Mouse (Mus musculus): ENCODE data around the gene Spns1. TPM values are rescaled to one million over a fixed set of nuclear protein-coding genes. Genes with fewer than 3 reads are reported as not detected.
A peak's percentile ranks its signal among the peaks of the same experiment; 100 is the strongest.
"Not testable (repeated sequence)": the region's sequence is repeated elsewhere in the genome, so short reads cannot be mapped to it uniquely, and the experiment has no call there.

The Spns1 gene
- total RNA-seq (2014; fragmentation: Nextera tagmentation) = 9.2 and 24.8 TPM in 2 replicates
- 11.5 and 14.7 TPM in 2 replicates for total RNA-seq (2017)

DNA sequence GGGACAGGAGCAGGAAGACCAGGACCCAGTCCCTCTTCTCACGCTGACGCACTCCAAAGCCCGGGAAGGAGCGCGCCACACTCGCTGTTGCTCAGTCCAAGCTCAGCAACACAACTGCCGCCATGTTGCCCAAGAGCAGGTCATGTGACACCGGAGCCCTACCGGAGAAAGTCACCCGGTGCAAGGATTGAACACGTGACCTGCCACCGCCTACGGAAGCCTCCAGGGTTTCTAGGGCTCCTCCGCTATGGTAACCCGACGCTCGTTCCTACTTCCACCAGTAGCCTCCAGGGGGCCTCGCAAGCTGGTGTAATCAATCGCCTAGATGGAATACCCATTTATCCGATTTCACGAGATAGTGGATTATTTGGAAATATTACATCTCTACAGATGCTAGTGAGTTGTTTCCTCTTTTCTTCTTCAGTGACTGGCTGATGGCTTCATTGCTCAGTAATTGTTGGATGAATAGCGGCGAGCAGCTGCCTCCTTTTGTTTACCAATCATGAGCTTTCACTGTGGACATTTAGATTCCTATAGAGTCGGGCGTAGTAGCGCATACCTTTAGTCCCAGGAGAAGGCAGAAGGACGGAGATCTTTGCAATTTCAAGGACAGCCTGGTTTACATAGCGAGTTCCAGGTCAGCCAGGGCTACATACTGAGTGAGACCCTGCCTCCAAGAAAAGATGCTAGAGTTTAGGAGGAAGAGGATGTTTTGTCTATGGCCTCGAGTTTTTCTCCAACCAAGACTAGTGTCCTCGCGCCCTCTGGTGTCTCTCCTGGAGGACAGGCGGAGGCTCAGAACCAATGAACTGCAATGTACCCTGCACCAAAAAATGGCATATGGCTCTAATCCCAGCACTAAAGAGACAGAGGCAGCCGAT, at the start of gene Spns1:
Gene Spns1 (minus strand): TSS at position 173 of the 881 bp plus-strand sequence.
- ATAC-seq (replicated peaks; ENCODE audit: poor library complexity, severe bottlenecking) = peak; percentile 91

DNA sequence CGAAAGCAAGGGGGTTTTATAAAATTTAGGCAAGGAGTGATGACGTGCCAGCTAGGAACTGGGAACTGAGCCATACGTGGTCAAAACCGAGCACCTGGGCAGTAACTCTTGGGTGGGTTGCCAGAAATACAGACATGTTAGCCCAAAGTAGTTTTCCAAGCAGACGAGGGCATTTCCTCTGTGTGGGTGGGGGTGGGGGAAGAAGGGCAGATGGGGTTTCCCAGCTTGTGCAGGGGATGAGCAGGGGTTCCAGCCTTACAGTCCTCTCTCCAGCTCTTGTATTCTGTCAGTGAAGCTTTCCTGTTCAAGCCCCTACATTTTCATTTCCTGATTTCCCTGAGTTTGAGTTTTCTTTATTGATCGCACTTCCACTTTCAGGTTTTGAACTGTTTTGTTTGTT, 46.9 kb upstream of the Spns1 start:
- peak; percentile 18; the same call in 1 of the 2 replicates for ATAC-seq (replicated peaks; ENCODE audit: poor library complexity, severe bottlenecking)

DNA sequence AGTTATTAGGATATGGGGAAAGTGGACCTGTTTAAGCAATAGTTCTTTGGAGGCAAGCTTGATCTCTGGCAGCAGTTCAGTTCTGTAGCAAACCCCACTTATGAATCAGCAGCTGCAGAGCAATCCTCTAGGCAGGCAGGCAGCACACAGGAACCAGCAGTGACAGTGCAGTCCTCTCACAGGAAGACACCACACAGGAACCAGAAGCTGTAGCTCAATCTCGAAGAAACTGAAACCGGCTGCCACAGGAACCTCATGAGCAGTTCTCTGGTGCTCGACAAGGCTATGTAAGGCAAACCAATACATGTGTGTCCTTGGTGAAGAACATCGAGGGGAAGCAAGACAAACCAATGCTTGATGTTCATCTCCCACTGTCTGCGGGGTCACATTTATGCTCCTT, 44.5 kb upstream of the Spns1 start:
- ATAC-seq (replicated peaks; ENCODE audit: poor library complexity, severe bottlenecking) = peak; percentile 75

DNA sequence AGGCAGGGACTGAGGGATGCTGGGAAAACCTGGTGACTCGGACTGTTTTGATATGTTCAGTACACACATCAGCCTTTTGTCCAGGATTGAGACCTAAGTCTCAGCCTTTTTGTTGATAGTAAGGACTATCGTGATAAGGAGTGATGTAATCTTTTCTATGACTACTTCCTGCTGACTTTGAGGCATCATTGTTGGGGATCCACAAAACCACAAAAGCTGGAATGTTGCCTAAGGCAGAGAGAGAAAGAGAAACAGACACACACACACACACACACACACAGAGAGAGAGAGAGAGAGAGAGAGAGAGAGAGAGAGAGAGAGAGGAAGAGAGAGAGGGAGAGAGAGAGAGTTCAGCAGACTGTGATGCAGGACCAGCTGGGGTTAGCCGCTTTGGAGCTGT, 41.2 kb upstream of the Spns1 start:
- peak; percentile 35; the same call in 1 of the 2 replicates for ATAC-seq (replicated peaks; ENCODE audit: poor library complexity, severe bottlenecking)

DNA sequence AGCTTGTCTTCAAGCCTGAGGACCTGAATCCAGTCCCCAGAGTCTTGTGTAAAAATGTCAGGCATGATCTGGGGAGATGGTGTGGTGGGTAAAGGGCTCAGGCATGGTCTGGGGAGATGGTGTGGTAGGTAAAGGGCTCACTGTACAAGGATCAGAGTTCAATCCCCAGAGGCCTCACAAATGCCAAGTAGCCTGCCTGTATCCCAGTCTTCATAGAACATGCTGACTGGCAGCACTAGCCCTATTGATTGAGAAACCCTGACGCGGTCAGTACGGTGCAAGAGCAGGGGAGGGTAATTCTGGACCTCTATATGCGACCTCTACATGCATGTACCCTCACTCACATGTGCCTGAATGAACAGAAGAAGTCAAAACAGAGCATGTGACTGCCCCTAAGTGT, 40.4 kb upstream of the Spns1 start:
- no peak for ATAC-seq (replicated peaks; ENCODE audit: poor library complexity, severe bottlenecking)

DNA sequence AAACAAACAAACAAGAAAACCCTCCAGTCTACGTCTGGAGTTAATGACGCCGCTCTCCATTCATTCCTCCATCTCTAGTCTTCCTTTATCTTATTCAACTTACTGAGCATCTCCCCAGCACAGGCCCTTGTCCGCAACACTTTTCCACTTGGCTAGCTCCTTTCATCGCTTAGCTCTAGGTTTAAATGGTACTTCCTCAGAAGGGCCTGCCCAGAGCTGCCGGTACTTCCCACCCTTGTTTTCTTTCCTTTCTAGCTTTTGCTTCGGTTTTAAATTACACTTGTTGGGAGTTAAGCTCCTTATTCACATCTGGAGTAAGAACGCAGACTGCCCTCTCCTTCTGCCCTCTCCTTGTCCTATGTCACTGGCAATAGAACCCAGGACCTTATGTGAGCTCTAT, 39.8 kb upstream of the Spns1 start:
- ATAC-seq (replicated peaks; ENCODE audit: poor library complexity, severe bottlenecking) = no peak

DNA sequence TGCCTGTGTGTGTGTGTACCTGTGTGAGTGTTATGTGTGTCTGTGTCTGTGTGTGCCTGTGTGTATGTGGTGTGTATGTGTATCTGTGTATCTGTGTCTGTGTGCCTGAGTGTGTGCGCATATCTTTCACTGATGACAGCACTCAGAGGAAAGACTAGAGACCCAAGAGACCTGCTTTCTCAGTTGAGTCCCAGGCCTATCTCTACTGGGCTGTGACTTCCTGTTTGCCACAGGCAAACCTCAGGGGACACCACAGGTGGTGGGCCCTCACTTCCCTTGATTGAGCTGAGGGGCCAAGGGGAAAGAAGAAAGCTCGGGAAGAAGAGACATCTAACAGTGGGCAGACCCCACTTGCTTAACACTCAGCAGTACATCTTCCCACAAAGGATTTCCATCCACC, 39.4 kb upstream of the Spns1 start:
- ATAC-seq (replicated peaks; ENCODE audit: poor library complexity, severe bottlenecking) = peak; percentile 61

DNA sequence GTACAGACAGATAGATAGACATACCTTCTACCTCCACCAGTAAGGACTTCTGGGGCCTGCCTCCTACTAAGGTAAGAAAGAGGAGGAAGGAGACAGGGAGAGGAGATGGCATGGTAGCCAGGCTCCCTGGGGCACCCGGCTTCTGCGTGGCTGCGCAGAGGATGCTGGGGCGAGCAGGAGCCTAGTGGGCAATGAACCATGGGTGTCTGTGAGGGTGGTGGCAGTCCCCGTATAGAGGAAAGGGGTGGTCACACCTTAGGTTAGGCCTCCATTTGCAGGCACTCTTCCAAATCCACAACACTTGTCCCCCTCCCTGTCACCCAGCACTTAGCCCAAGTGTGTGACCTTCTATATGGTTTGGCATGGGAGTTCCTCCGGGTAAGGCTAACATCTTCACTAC, 37.5 kb upstream of the Spns1 start, which contains the start of gene Cd19:
Gene Cd19 (minus strand): TSS at position 165 of the 400 bp plus-strand sequence.
- no peak for ATAC-seq (replicated peaks; ENCODE audit: poor library complexity, severe bottlenecking)

DNA sequence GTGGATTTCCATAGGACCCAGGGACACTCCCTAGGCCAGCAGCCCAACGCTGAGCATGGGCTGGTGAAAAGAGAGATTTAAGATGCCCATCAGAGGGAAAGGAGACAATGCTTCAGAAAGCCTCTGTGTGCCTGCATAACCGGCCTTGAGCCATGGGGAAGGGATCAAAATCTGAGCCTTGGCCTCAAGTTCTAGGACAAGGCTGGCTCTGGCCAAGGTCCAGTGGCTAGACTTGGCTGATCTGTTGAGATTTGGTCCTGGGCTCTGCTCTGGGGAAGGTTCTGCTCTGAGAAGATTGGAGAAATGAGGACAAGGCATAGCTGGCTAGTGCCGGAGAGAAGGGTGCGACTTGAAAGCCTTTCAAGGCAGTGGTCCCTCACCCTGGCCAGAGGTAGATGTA, 33.8 kb upstream of the Spns1 start:
- no peak for ATAC-seq (replicated peaks; ENCODE audit: poor library complexity, severe bottlenecking)

DNA sequence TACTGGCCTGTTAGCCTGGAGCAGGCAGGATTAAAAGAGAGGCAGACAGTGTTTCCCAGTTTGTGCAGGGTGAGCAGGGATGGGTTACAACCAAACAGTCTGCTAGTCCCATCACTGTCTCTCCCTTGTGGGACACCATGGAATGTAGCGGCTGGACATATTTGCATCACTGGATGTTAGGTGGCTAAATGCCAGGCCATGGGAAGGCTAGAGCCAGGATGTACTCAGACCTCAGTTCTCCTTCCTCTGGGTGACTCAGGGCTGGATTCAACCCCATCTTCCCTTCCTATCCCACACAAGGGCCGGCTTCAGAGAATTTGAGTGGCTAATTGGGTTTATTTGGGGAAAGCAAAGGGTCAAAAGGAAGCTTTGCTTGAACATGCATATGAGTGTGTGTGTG, 31.4 kb upstream of the Spns1 start:
- no peak for ATAC-seq (replicated peaks; ENCODE audit: poor library complexity, severe bottlenecking)

DNA sequence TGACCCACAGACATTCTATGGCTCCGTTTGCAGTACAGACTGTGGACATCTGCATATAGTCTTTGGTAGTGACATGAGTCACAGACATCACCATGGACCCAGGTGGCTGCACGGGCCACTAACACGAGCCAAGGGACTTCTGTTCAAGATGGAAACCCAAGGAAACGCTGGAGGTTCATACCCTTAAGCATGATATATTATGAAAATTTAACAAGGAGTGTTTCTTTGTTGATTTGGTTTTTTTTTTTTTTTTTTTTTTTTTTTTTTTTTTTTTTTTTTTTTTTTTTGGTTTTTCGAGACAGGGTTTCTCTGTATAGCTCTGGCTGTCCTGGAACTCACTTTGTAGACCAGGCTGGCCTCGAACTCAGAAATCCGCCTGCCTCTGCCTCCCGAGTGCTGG, 25.3 kb upstream of the Spns1 start:
- ATAC-seq (replicated peaks; ENCODE audit: poor library complexity, severe bottlenecking) = not testable (repeated sequence)

DNA sequence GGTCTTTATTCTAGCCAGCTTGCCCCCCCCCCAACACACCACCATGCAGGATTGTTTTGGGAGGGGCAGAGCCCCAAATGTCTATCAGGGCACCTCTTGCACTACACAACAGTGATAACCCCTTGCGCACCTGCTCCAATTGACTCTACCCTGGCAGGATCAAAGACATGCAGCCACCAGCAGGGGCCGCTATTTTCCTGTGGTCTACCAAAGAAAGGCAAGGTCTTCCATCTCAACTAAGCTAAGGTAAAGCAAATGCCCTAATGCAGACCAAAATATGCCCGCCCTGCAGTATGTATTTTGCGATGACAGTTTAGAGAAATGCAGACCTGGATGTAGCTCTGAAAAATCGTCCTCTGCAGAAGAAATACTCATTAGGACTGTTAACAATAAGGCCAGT, 22.3 kb upstream of the Spns1 start:
- ATAC-seq (replicated peaks; ENCODE audit: poor library complexity, severe bottlenecking) = peak; percentile 49

DNA sequence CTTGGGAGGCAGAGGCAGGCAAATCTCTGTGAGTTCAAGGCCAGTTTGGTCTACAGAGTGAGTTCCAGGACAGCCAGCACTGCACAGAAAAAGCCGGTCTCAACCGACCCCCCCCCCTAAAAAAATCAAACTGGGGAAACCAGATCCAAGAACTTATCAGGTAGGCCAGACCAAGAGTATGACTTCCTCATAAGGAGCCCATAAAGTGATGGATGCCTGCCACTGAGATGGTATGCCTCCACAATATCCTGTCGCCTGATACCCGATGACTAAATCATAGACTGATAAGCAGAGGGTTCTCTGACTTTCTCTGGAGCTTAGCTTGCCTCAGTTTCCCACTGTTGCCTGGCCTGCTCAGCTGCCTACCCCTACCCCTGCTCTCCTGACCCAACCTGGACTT, 20.6 kb upstream of the Spns1 start:
- ATAC-seq (replicated peaks; ENCODE audit: poor library complexity, severe bottlenecking) = no peak

DNA sequence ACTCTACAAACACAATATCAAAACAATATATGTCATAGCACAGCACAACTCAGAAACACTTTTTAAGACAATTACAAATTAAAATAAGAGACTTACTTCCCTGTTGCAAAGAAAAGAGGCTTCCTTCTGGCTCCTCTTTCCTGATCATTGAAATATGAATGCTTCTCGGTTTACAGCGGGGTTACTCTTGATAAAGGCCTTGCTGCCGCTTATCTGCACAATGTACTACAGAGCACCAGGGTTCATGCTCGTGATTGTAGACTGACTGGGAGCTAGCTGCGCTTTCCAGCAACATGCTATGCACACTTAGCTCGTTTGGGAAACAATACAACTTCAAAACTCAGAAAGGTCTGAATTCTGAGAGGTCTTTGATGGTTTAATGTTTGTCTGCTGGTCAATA, 20.0 kb upstream of the Spns1 start:
- ATAC-seq (replicated peaks; ENCODE audit: poor library complexity, severe bottlenecking) = no peak

DNA sequence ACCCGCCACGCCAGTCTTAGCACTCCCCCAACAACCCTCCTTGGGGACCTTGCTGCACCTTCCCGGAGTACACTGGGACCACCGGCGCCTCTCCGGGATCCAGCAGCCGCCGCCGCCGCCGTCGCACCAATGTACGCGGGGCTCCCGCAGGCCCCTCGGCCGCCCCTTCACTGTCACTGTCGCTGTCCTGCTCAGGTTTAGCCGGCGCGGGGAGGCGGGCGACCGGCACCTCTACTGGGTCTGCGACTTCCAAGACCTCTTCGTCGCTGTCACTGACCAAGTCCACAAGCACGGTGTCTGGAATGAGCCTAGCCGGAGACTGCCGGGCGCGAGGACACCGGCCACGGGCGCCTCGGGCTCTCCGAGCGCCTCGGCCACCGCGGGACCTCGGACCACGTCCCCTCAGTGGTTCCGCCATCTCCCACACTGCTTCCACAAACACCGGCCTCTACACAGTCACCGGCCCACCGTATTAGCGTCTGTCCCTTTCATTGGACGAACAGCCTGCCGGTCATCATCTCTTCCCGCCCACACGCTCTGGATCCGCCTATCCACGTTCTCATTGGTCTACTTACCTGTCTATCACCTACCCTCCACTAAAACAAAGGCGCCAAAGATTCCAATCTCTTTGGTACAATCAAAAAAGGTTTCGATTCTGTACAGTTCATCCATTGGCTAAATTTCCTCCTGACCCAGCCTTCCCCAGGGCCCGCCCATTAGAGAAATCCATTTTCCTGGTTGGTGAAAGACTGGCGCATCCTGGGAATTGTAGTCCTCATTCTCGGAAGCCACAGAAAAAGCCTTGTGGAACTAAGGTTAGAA, 19.3 kb upstream of the Spns1 start, which contains the start of gene Nfatc2ip:
Gene Nfatc2ip (minus strand): TSS at position 440 of the 822 bp plus-strand sequence.
- peak; percentile 99 for ATAC-seq (replicated peaks; ENCODE audit: poor library complexity, severe bottlenecking)

DNA sequence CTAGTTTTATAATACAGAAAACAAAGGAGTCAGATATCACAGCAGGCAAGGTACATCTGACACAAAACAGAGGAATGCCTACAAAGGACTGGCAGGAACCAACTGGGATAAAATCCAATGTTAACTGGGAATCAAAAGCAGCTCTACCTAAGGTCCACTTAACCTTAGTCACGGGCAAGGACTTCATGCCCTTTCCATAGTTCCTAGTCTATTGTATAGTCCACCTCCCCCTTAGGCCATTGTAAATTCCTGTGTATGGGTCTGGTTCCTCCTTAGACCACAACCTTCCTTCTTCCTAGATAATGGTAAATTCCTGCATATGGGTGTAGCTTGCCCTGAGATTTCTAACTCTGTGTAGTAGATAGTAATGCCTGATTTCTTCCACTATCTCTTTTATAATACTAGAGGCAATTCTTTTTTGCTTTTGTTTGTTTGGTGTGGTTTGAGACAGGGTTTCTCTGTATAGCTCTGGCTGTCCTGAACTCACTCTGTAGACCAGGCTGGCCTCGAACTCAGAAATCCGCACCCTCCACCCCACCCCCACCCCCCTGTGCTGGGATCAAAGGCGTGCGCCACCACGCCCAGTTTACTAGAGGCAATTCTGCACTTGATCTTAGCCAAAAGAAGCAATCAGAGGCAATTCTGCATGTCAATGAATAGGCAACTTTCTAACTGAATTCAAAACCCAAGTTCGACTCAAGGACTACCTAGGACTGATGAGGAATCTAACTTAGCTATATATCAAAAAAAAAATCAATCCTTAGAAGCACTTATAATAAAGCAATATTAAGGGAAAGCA, 15.0 kb upstream of the Spns1 start:
- ATAC-seq (replicated peaks; ENCODE audit: poor library complexity, severe bottlenecking) = not testable (repeated sequence)

DNA sequence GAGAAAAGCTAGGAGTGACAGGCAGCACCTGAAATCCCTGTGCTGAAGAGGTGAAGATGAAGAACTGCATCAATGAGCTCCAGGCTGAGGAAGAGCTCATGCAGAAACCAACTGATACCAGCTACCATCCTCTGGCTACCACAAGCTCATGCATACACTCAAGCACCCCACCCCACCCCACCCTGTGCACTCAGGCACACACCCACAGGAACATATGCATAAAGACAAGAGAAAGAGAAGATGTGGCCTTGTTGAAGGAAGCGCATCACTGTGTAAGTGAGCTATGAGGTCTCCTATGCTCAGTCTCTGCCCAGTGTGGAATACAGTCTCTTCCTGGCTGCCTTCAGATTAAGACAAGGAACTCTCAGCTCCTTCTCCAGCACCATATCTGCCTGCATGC, 10.9 kb upstream of the Spns1 start:
- no peak for ATAC-seq (replicated peaks; ENCODE audit: poor library complexity, severe bottlenecking)

DNA sequence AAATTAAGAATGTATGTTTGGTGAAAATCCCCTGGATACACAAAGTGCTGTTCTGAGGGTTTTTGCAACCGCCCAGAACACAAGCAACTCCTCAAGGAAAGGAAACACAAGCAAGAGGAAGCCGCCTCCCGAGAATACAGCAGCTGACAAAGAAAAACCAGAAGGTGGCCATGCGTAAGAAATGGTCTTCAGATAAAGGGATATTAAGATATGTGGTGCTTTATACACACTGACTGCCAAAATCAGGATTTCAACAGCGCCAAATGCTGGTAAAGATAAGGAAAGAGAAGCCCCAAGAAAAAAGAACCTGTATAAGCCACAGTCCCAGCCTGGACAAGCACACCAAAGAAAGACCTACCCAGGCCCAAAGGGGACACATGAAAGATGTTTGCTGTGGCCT, 6.3 kb upstream of the Spns1 start:
- no peak for ATAC-seq (replicated peaks; ENCODE audit: poor library complexity, severe bottlenecking)

DNA sequence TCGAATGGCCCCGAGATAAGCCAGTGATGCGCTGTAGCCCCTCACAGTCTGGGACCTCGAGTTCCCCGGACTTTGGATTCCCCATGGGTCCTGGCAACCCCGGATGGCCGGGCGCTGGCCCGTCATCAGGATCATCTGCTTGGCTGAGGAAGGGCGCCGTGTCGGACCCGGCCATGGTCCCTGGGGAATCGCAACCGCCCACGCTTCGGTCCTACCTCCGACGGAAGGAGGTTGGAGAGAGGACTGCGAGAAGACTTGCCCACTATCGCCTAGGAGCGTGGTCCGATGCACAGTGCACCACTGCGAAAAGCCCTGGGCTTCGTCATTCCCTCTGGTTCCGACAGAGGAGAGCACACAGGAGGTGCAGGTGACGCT, 360 bp downstream of the Spns1 start:
- no peak; the same call in 1 of the 2 replicates for ATAC-seq (replicated peaks; ENCODE audit: poor library complexity, severe bottlenecking)

DNA sequence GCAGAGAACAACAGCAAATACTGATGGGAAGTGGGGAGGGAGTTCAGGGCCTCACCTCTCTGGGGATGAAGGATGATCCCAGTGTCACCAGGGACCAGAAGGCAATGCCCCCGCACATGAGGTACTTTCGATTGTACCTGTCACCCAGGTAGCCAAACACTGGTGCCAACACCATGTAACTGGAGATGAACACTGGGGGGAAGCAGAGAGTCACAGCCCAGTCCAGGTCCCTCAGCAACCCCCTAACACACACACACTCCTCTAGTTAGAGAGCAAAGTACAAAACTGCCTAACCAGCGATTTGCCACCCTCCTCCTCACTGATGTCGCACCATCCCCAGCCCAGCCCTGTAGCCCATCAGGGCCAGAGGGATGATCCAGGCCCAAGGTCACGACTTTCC, 2.2 kb downstream of the Spns1 start:
- no peak for ATAC-seq (replicated peaks; ENCODE audit: poor library complexity, severe bottlenecking)

Measured in granulocyte monocyte progenitor cell, adult 5-6 weeks (primary cell).